In genomic region chr1:40339346-40339745, GRCm38 (mm10) we compare ENCODE assay signal across 13 mouse cellular contexts.
"Had no signal": no experiment of that assay in that cellular context is flagged by ENCODE, and none has a peak within 500 bp of the region (broad histone marks: within the 10 kb centered on the region; RNA-seq: fewer than 3 reads in every experiment).

No protein-coding gene starts in this region.

- DNase-seq: lung, adult 18-20 months; lung, embryonic 14.5 days; lung, postnatal 10 days; lung, postnatal 4 days; midbrain, embryonic 14.5 days; right cerebral cortex, postnatal 14 days; thymus, adult 2 months; thymus, postnatal 25 days; thymus, postnatal 4 days had no signal

- H3K4me3 ChIP-seq: midbrain, embryonic 10.5 days; midbrain, embryonic 12.5 days; neural tube, embryonic 12.5 days; stomach, embryonic 15.5 days had no signal

- H3K36me3 ChIP-seq: midbrain, embryonic 10.5 days; midbrain, embryonic 12.5 days; neural tube, embryonic 12.5 days; stomach, embryonic 15.5 days had no signal

- H3K4me2 ChIP-seq: lung, embryonic 14.5 days; midbrain, embryonic 12.5 days; neural tube, embryonic 12.5 days; stomach, embryonic 15.5 days had no signal

- H3K27me3 ChIP-seq: midbrain, embryonic 12.5 days; neural tube, embryonic 12.5 days; stomach, embryonic 15.5 days had no signal
